Mouse (Mus musculus): Measurements from ENCODE around the gene Dpf1. TPM values are rescaled to one million over a fixed set of nuclear protein-coding genes. Genes with fewer than 3 reads are reported as not detected.

Dpf1 gene
- polyA plus RNA-seq, 1 experiment from 2014 or later, result 42.7 TPM

GRCm38 (mm10) chr7:29367166-29368003, 63.6 kb downstream of the Dpf1 start:
- WGBS, result 78% methylated on average over 13 of the region's 13 CpGs
- H3K4me1 ChIP-seq, result peaks cover 12% of the 10 kb centered on the region
- no peak overlapping the region for H3K4me3 ChIP-seq
- no peaks in the 10 kb centered on the region for H3K27me3 ChIP-seq (ENCODE audit: poor library complexity, severe bottlenecking)
- H3K9me3 ChIP-seq, result peaks cover 2% of the 10 kb centered on the region; the same call in 1 of the 2 replicates
- 0 out of 2 replicates have a peak overlapping the region, but pooled peaks have one; percentile 17 for H3K27ac ChIP-seq
- peaks cover 36% of the 10 kb centered on the region for H3K36me3 ChIP-seq (replicated peaks)
- DNase-seq (ENCODE audit: extremely low spot score, low spot score), result no peak

Other genes with a start within 250 kb of the Dpf1 start
- 1.0 and 1.2 TPM in 2 replicates for gene Ryr1, start 178.8 kb upstream of the Dpf1 start, polyA plus RNA-seq (2016; fragmentation: Nextera tagmentation; extraction: Ambion mirVana)
- gene Rasgrp4, start 169.1 kb upstream of the Dpf1 start, polyA plus RNA-seq (2016; fragmentation: Nextera tagmentation; extraction: Ambion mirVana), result 0.58 and 0.88 TPM in 2 replicates
- gene Fam98c, start 147.7 kb upstream of the Dpf1 start, polyA plus RNA-seq (2016; fragmentation: Nextera tagmentation; extraction: Ambion mirVana), result 11.5 and 11.7 TPM in 2 replicates
- gene Ggn, start 133.7 kb upstream of the Dpf1 start, polyA plus RNA-seq (2016; fragmentation: Nextera tagmentation; extraction: Ambion mirVana), result 0.69 and 1.1 TPM in 2 replicates
- gene Spred3, start 133.5 kb upstream of the Dpf1 start, polyA plus RNA-seq (2016; fragmentation: Nextera tagmentation; extraction: Ambion mirVana), result 4.4 and 5.4 TPM in 2 replicates
- gene Psmd8, start 123.2 kb upstream of the Dpf1 start, polyA plus RNA-seq (2016; fragmentation: Nextera tagmentation; extraction: Ambion mirVana), result 290 and 304 TPM in 2 replicates
- gene Catsperg1, start 89.9 kb upstream of the Dpf1 start, polyA plus RNA-seq (2016; fragmentation: Nextera tagmentation; extraction: Ambion mirVana), result 0.33 and 0.38 TPM in 2 replicates
- 0.64 and 0.79 TPM in 2 replicates for gene Kcnk6, start 71.4 kb upstream of the Dpf1 start, polyA plus RNA-seq (2016; fragmentation: Nextera tagmentation; extraction: Ambion mirVana)
- gene Yif1b, start 65.6 kb upstream of the Dpf1 start, polyA plus RNA-seq (2016; fragmentation: Nextera tagmentation; extraction: Ambion mirVana), result 103 and 108 TPM in 2 replicates
- 2.9 and 4.1 TPM in 2 replicates for gene 2200002D01Rik, start 55.5 kb upstream of the Dpf1 start, polyA plus RNA-seq (2016; fragmentation: Nextera tagmentation; extraction: Ambion mirVana)
- 44.2 and 50.8 TPM in 2 replicates for gene Spint2, start 22.0 kb upstream of the Dpf1 start, polyA plus RNA-seq (2016; fragmentation: Nextera tagmentation; extraction: Ambion mirVana)
- gene Ppp1r14a, start 14.6 kb upstream of the Dpf1 start, polyA plus RNA-seq (2016; fragmentation: Nextera tagmentation; extraction: Ambion mirVana), result 7.4 and 8.7 TPM in 2 replicates
- gene Sipa1l3, start 214.7 kb downstream of the Dpf1 start, polyA plus RNA-seq (2016; fragmentation: Nextera tagmentation; extraction: Ambion mirVana), result 9.3 and 12.4 TPM in 2 replicates

Measured in forebrain, embryonic 10.5 days (tissue).